Mouse (Mus musculus) yolk sac, embryonic 10.5 days (tissue): Measurements from ENCODE around the gene Ttyh3.

ENCODE experiments used
- DNase-seq: peaks from one replicate; pipeline ENCODE4 v3.0.0-alpha.2; 2017; ENCODE audit warnings: low spot score

The Ttyh3 gene

DNA sequence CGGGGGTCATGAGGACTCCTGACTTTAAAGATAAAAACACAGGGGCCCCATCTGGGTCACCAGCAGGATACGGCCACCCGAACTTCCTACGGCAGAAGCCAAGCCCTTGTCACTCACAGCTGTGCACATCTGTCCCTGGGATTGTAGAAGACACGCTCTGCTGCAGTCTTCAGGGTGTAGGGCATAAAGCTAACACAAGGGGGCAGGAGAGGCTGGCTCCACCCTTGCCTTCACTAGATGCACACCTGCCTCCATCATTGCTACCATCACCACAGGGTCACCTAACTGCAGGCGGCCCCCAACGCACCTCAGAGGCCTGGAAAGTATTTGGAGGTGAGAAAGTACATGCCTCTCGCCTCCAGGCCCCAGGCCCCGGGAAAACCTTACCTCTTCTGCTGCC, 19.8 kb downstream of the Ttyh3 start:
- no peak for DNase-seq

DNA sequence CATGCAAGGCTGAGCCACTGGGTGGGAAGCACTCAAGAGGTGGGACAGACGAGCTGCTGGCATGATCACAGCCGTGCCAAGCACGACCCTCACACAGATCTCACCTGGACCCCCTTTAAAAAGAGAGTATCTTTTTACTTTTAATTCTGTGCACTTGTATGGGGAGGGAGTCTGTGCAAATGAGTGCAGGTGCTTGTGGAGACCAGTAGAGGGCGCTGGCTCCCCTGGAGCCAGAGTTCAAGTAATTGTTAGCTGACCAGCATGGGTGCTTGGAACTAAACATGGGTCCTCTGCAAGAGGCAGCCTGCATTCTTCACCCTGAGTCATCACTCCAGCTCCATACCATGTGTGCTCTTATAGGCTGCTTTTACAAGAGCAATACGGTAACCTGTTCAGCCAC, 21.3 kb downstream of the Ttyh3 start:
- no peak for DNase-seq

DNA sequence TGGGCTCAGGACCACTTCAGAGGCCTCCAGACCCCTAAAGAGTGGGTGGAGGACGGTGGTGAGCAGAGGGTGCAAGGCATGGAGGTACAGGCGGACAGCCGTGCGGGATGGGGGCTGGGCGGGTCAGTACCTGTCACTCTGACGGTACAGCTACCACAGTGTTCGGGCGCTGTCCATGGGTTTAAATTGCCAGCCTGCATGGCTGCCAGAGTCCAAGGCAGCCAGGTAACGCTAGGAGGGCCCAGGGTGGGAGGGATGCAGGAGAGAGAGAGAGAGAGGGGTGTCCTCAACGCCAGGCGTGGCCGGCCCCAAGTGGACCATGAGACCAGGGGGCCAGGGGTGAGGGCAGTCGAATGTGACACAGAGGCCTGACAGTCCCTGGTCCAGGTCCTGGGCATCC, 23.9 kb downstream of the Ttyh3 start:
- no peak for DNase-seq

DNA sequence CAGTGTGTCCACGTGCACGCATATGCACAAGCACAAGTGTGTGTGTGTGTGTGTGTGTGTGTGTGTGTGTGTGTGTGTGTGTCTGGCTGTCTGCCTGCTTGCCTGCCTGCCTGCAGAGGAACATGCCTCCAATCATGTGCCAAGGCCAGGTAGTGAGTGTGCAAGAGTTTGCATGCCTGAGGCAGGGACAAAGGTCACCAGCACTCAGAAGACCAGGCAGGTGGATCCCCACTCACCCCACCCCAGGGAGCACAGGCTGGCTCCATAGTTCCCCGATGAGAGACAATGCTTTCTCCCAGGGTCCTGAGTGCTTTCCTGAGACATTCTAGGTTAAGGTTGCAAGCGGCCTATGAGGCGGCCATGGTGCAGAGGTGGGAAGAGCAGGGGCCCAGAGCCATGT, 24.6 kb downstream of the Ttyh3 start:
- no peak for DNase-seq

- no peak for DNase-seq
Measured at GRCm38 (mm10) chr5:140623791-140624190, 25.0 kb downstream of the Ttyh3 start.

GRCm38 (mm10) chr5:140622978-140623670, 25.7 kb downstream of the Ttyh3 start:
- no peak for DNase-seq

DNA sequence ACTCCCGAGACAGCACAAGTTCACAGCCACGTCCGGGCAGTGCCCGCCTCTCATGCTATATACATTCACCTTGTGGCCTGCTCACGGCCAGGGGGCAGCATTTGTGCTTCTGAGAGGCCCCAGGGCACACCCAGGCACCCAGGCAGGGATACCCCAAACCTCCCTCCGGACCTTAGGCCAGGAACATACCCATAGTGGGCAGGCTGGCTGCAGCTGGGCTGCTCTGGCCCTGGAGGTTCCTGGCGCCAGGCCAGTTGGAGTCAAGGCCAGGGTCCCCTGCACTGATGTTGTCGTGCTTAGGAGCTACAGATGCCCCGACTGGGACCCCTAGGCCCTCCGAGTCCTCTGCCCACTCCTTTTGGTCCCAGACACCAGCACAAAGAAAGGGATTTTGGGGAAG, 27.3 kb downstream of the Ttyh3 start:
- DNase-seq = no peak

- DNase-seq = no peak
Measured at GRCm38 (mm10) chr5:140621092-140621491, 27.7 kb downstream of the Ttyh3 start.

GRCm38 (mm10) chr5:140619895-140620736, 28.7 kb downstream of the Ttyh3 start:
- DNase-seq = no peak

GRCm38 (mm10) chr5:140619151-140619771, 29.6 kb downstream of the Ttyh3 start:
- DNase-seq = peak; percentile 51

GRCm38 (mm10) chr5:140617714-140618113, 31.1 kb downstream of the Ttyh3 start:
- no peak for DNase-seq

GRCm38 (mm10) chr5:140616691-140617090, 32.1 kb downstream of the Ttyh3 start:
- no peak for DNase-seq

DNA sequence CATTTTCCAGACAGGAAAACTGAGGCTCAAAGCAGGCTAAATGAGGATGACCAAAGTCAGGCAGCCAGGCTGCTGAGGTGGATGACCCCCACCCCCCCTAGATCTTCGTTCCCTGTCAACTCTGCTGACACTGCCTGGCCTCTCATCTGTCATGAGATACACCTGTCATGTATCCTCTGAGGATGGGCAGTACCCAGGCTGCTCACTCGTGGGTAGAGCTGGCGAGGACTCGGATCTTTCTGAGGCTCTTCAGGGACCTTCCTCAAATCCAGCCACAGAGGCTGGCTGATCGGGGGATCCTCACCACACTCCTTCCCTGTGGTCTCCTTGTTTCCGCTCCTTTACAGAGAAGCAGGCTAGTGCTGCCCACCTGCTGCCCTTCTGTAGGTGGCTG, 32.7 kb downstream of the Ttyh3 start:
- no peak for DNase-seq

DNA sequence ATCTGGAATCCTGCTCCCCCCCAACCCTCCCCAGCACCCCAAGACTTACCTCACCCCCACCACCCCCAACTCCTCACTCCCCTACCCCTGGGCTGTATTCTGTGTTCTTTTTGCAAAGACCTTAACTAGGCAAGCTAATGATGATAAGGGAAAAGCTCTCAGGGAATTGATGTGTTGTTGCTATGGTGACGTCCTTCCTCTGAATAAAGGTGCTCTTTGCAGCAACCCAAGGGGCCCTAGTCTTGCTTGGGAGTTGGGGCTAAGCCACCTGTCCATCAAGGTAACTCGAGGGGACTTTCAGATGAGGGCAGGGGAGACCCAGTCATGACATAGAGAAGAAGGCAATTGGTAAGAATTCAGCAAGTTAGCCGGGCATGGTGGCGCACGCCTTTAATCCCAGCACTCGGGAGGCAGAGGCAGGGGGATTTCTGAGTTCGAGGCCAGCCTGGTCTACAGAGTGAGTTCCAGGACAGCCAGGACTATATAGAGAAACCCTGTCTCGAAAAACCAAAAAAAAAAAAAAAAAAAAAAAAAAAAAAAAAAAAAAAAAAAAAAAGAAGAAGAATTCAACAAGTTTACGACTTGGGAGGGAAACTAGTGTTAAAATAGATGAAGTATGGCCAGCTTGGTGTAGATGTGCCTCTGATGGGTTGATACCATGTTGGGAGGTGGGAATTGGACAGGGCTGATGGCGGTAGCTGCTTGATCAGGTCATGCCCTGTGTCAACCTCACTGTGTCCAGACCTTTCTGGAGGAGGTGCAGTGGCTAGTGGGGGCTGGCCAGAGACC, 33.3 kb downstream of the Ttyh3 start:
- DNase-seq = no peak

GRCm38 (mm10) chr5:140614837-140615236, 34.0 kb downstream of the Ttyh3 start:
- DNase-seq = no peak

- no peak for DNase-seq
Measured at GRCm38 (mm10) chr5:140614141-140614540, 34.7 kb downstream of the Ttyh3 start.

DNA sequence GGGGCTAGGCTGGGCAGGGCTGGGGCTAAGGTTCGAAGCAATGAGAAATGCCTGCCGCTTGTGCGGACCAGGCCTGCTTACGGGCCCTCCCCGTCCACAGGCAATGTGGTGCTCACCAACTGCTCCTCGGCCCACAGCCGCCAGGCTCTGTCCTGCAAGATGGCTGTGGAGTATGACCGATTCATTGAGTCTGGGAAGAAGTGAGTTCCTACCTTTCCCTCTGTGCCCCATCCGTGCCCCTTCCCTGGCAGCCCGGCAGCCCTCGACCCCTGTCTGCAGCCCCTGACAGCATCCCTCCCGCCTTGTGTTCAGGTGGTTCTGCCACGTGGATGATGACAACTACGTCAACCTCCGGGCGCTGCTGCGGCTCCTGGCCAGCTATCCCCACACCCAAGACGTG, 36.6 kb downstream of the Ttyh3 start:
- no peak for DNase-seq

- no peak for DNase-seq
Measured at GRCm38 (mm10) chr5:140611611-140612185, 37.1 kb downstream of the Ttyh3 start.

GRCm38 (mm10) chr5:140611021-140611583, 37.7 kb downstream of the Ttyh3 start:
- DNase-seq = no peak

DNA sequence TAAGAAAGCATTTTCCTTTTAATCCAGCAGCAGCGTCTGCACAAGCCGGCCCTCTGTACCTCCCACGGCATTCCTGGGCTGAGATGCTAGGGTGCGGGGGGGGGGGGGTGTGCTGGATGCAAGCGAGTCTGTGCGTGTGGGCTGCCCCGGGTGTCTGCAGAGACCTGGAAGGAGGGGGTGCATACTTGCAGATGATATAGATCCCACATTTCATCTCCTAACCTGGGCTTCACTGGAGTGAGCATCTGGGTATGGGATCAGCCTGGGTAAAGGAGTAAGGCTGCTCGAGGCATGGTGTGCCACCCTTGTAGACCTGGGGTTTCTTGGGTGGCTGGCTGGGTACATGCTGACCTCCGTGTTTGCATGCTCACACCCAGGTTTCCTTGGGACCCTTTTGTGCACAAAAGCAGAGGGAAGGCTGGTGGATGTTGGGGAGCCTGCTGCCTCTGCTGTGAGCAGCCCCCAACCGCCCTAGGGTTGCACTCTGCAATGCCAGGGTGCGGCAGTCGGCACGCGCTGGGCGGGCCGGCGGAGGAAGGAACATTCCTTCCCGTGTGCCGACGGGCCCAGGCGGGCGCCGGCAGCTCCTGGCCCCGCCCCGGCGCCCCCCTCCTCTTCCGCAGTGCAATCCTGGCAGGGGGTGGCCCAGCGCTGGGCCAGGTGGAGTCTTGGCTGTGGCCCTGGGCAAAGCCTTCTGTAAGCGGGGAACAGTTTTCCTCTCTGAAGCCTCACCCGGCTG, 38.4 kb downstream of the Ttyh3 start:
- no peak for DNase-seq
